Mouse (Mus musculus) v-Abl transformed pro-B cells (cell line): ENCODE results near the gene Sult2a7.

Experiments used
- in situ Hi-C, 2 experiments: fragments of 400-800 bp; cut with MboI; formaldehyde crosslinking; loops; one replicate each; pipeline ENCODE4 v1.15.1; 2025; ENCODE audit not compliant: unreplicated experiment in 2 of 2

Sult2a7 gene

DNA sequence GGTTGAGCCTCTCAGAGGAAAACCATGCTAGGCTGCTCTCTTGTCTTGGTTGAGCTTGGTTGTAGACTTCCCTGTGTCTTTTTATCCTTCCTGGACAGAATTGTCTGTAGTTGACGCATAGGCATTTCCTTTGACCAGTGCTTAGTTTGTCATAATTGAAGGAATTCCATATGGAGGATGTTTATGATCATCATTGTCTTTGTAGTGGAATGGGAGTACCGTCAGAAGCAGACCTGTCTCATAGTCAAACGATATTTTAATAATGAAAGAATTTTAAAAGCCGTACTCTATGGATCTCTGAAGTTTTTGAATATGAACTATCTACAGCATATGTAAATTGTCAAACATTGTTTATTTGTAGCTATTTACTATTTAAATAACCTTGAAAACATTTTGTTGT, at the start of gene Sult2a7:
Gene Sult2a7, minus strand, starts transcription at position 101 of the 400 bp plus-strand sequence.
- in situ Hi-C loops, result no loop called here

GRCm38 (mm10) chr7:14525280-14525679, 31.2 kb upstream of the Sult2a7 start:
- in situ Hi-C loops, result loop anchor here in 1 of 2 experiments (25.0 kb wide), 1 partner anchor 1463 kb away; the partner anchor contains the start of gene Mzf1

- in situ Hi-C loops, result no loop called here
These were observed 28.6 kb upstream of the Sult2a7 start for GRCm38 (mm10) chr7:14522636-14523035.

DNA sequence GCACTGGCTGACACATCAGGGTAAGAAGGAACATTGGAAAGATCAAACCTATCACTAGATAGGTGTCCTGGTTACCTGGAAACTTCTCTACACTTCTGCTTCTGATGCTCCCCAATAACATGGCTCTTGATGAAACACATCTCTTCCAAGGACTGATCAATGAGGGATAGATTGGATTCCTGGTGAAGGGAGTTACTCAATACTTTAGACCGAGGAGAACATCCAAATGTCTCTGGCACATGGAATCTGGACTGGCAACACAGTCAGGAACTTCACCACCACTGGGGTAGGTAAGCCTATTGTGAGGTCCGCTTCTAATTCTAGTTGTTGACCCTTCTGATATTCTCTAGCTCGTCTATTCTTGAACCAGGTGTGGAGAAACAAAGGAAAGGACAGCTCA, 24.3 kb upstream of the Sult2a7 start:
- in situ Hi-C loops, result no loop called here

DNA sequence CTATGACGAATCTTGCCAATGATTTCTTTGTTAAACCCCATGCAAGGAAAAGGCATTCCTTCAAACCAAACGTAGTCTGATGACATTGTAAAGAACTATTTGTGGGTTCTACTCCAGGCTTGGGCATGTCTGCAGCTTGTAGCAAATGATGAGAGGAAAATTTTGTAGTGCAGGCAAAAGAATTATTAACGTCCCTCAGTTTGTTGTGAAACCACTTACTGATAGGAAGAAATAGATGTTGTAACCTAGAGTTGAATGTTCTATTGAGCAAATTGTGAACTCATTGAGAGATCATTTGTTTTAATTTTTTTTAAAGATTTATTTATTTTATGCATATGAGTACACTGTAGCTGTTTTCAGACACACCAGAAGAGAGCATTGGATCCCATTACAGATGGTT, 1.1 kb downstream of the Sult2a7 start:
- in situ Hi-C loops, result no loop called here

DNA sequence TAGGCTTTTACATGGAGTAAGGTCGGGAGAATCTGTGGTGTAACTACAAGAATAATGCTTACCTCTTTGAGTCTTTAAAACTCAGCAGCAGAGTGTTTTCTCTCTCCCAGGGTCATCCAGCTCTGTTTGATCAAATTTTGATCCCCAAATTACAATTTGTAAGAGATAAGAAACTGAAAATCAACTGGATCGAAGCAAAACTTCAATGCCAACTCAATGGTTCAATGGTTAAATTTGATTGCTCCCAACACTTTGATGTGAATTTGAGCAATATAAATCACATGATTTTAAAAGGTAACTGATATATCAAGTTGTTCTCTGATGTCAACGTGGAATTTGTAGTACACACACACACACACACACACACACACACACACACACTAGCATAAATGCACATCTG, 47.5 kb downstream of the Sult2a7 start, which contains the start of gene Sult2a8:
Gene Sult2a8, minus strand, starts transcription at position 236 of the 400 bp plus-strand sequence.
- in situ Hi-C loops, result no loop called here

- in situ Hi-C loops, result no loop called here
These were observed 54.4 kb downstream of the Sult2a7 start for GRCm38 (mm10) chr7:14439581-14439980.

DNA sequence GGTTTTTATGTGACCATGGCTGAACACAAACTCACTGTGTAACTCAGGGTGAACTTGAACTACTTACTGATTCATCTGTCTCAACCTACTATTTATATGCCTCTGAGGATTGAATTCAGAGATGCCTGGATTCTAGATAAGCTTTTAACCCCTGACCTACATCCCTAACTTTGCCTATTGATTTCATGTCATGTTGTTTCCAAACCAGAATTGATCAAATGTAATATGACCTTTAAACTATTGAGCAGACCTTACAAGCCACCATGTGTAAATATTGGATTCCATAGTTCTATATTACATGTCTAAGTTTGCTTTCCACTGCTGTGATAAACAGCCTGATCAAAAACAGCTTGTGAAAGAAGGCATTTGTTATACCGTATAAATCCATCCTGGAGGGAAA, 55.5 kb downstream of the Sult2a7 start:
- in situ Hi-C loops, result no loop called here

GRCm38 (mm10) chr7:14438029-14438428, 56.0 kb downstream of the Sult2a7 start:
- in situ Hi-C loops, result no loop called here
